Mouse (Mus musculus) liver, postnatal 0 days (tissue): ENCODE results near the gene Ric8a. TPM values are rescaled to one million over a fixed set of nuclear protein-coding genes. Genes with fewer than 3 reads are reported as not detected.

Experiments
- ATAC-seq: fragments of 200-750 bp; cut with Nextera tagmentation; 2 replicates; pipeline ENCODE4 v1.8.0; 2017; ENCODE audit warnings: mild to moderate bottlenecking, moderate library complexity
- DNase-seq: peaks from one replicate; pipeline ENCODE4 v3.0.0-alpha.2; 2016
- H3K27ac ChIP-seq: fragments of 300-500 bp; sonication (generic); 2 replicates; pipeline ENCODE4 v1.5.1; 2014; ENCODE audit warnings: antibody characterized with exemption, moderate library complexity, mild to moderate bottlenecking, low read depth
- H3K27me3 ChIP-seq: fragments of 300-500 bp; sonication (generic); 2 replicates; pipeline ENCODE4 v1.6.1; 2014; ENCODE audit warnings: low read length, control low read depth, mixed read lengths; ENCODE audit not compliant: insufficient read depth
- H3K36me3 ChIP-seq: fragments of 300-500 bp; sonication (generic); replicated peaks from 2 replicates; pipeline ENCODE4 v1.6.1; 2014; ENCODE audit warnings: mild to moderate bottlenecking, control low read depth, low read length, moderate library complexity, mixed read lengths; ENCODE audit not compliant: insufficient read depth
- H3K4me1 ChIP-seq: fragments of 300-500 bp; sonication (generic); 2 replicates; pipeline ENCODE4 v1.6.1; 2014; ENCODE audit warnings: antibody characterized with exemption, mild to moderate bottlenecking, control low read depth; ENCODE audit not compliant: insufficient read depth
- H3K4me2 ChIP-seq: fragments of 300-500 bp; sonication (generic); 2 replicates; pipeline ENCODE4 v1.6.1; 2014; ENCODE audit warnings: low read depth, mild to moderate bottlenecking, low read length, moderate library complexity, mixed read lengths
- H3K4me3 ChIP-seq: fragments of 300-500 bp; sonication (generic); 2 replicates; pipeline ENCODE4 v1.5.1; 2014; ENCODE audit warnings: low read depth, low read length
- H3K9ac ChIP-seq: fragments of 300-500 bp; sonication (generic); replicated peaks from 2 replicates; pipeline ENCODE4 v1.6.1; 2014; ENCODE audit warnings: mild to moderate bottlenecking, moderate library complexity
- H3K9me3 ChIP-seq: fragments of 300-500 bp; sonication (generic); 2 replicates; pipeline ENCODE4 v1.6.1; 2016; ENCODE audit warnings: mild to moderate bottlenecking, control low read depth, low read length, mixed read lengths
- CTCF ChIP-seq: sonication (generic); IDR thresholded peaks from 2 replicates; pipeline ENCODE4 v1.5.1; 2016; ENCODE audit warnings: antibody characterized with exemption, low read depth
- EP300 ChIP-seq: IDR thresholded peaks from 2 replicates; pipeline ENCODE4 v1.6.1; 2016; ENCODE audit warnings: antibody characterized with exemption, low read depth, mild to moderate bottlenecking
- WGBS: fragments of 180-500 bp; shearing (Covaris S2); extraction: QIAGEN DNeasy Blood & Tissue Kit; methylation state at CpG from one replicate; pipeline ENCODE4 v1.1.7; 2014; ENCODE audit not compliant: insufficient replicate concordance; 5-methylcytosine and 5-hydroxymethylcytosine counted together
- polyA plus RNA-seq: library from polyadenylated mRNA; unstranded; fragments of >200 nt; fragmentation: Nextera tagmentation; extraction: Ambion mirVana; gene quantifications from 2 replicates; pipeline ENCODE4 v1.2.1, GENCODE M21; 2015

The Ric8a gene
- polyA plus RNA-seq, 1 experiment from 2014 or later = 17.1 TPM

DNA sequence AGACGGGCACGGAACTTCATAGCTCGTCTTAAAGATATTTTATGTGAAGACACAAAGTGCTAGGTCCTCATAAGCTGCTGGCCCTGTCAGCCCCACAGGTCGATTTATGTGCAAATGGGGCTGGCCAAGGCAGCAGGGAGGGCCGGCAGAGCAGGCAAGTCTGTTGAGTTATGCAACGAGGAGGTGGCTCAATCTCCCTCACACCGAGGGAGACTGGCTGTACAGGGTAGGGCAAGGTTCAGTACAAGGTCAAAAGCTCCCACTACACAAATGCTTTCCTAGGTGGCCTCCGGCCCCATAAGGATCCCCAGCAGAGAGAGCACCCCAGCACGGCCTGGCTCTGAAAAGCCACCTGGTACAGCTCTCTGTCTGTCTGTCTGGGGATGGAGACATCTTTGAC, 3.4 kb upstream of the Ric8a start:
- Histone ChIP-seq H3K4me1 (peaks cover 30% of the 10 kb centered on the region), H3K4me3 (no peak overlapping the region), H3K27ac (peak overlapping the region; percentile 99), H3K27me3 (no peaks in the 10 kb centered on the region), H3K9me3 (no peaks in the 10 kb centered on the region), H3K36me3 (peaks cover 24% of the 10 kb centered on the region), H3K4me2 (peak overlapping the region; percentile 26; the same call in 1 of the 2 replicates), H3K9ac (0 out of 2 replicates have a peak overlapping the region, but pooled peaks have one; percentile 30)
- WGBS = 61% methylated on average over 9 of the region's 9 CpGs
- TF ChIP-seq EP300 (no peak), CTCF (no peak)
- peak; percentile 69 for DNase-seq
- peak; percentile 40 for ATAC-seq

DNA sequence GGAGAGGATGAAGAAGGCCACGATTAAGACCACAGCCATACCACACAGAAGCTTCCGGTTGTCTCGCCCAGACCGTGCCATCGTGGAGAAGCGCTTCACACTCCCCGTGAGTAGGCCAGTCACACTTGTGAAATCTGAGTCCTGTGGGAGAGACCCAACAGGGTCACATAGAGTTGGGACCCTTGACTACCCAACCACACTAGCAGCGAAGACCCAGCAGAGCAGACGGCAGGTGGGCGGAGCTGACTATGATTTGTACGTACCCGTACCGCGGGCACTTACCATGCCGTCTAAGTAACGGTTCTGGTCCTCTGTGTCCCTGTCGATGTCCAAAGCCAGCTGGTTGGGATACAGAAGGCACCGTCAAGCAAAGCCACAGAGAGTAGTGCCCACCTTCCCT, 2.3 kb upstream of the Ric8a start:
- TF ChIP-seq EP300 (no peak), CTCF (no peak)
- ATAC-seq = no peak
- DNase-seq = no peak
- Histone ChIP-seq H3K36me3 (peaks cover 34% of the 10 kb centered on the region), H3K9me3 (no peaks in the 10 kb centered on the region), H3K9ac (peak overlapping the region; percentile 90; the same call in 1 of the 2 replicates), H3K4me1 (peaks cover 34% of the 10 kb centered on the region), H3K4me2 (peak overlapping the region; percentile 85; the same call in 1 of the 2 replicates), H3K27me3 (no peaks in the 10 kb centered on the region), H3K27ac (peak overlapping the region; percentile 99; the same call in 1 of the 2 replicates), H3K4me3 (peak overlapping the region; percentile 80; the same call in 1 of the 2 replicates)
- 93% methylated on average over 18 of the region's 18 CpGs for WGBS

DNA sequence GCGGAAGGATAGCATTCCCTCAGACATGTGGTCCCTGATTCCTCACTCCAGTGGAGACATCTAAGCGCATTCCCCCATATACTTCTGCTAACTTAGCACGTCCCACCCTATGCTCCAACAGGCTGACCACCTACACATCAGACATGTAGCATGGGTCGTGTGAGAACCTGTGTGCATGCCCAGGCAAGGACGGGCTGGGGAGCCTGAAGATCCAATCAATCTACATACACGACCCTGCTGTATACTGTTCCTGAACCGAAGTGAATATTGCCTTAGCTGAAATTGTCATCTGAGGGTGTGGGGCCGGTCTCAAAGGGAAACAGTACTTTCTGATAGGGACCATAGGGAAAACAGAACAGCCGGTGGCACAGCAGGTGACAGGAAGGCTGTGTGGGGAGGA, 1.6 kb upstream of the Ric8a start:
- H3K9me3 ChIP-seq = no peaks in the 10 kb centered on the region
- H3K9ac ChIP-seq = peak overlapping the region; percentile 90
- H3K27ac ChIP-seq = peak overlapping the region; percentile 99
- no peaks in the 10 kb centered on the region for H3K27me3 ChIP-seq
- H3K36me3 ChIP-seq = peaks cover 39% of the 10 kb centered on the region
- ATAC-seq = no peak
- WGBS = 56% methylated on average over 9 of the region's 9 CpGs
- peaks cover 34% of the 10 kb centered on the region for H3K4me1 ChIP-seq
- TF ChIP-seq EP300 = no peak
- no peak for TF ChIP-seq CTCF
- H3K4me3 ChIP-seq = peak overlapping the region; percentile 80
- no peak for DNase-seq
- peak overlapping the region; percentile 85 for H3K4me2 ChIP-seq

DNA sequence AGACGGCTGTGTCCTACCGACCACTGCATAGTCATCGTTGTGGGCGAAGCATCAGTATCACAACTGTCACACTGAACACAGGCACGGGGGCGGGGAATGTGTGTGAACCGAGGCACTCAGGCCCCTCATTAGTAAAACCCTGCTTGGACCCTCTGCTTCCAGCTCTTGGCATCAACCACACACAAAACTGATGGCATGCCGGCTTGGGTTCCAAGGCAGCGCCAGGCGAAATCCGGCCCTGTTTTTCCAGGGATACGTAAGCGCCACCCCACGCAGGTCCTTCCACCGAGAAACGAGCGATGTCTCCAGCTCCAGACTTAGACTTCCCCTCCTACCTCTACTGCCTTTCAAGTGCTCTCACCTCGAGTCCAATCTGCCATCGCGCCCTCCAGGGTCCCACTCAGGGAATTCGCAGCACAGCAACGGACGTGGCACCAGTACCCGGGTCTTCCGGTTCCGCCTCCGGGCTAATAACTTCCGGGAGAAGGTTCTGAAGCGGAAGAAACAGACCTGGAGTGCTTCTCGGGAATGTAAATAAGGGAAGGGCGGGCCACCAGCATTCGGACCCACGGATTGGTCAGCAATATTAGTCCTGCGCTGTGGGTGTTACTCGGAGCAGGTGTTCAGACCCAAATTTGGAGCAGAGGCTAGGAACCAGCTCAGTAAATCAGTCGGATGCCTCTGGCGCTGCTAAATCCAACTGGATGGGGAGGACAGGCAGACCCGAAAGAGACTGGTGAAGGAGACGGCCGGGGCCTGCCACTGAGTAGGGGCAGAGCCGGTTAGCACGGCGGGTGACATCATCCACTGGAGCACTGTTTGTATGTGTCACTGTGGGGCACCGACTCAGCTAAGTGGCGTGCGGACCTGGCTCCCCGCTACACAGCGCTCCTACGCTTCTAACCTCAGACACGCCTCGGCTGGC, 635 bp upstream of the Ric8a start, which contains the start of gene Gm45785:
Gene Gm45785 (minus strand): TSS at position 472 of the 925 bp plus-strand sequence.
- Histone ChIP-seq H3K36me3 (peaks cover 48% of the 10 kb centered on the region), H3K4me2 (peak within 1 kb of the TSS; percentile 85), H3K27ac (peak within 1 kb of the TSS; percentile 99), H3K9ac (peak within 1 kb of the TSS; percentile 90), H3K4me1 (peaks cover 34% of the 10 kb centered on the region), H3K27me3 (no peaks in the 10 kb centered on the region), H3K9me3 (no peaks in the 10 kb centered on the region), H3K4me3 (peak within 1 kb of the TSS; percentile 80)
- DNase-seq (peak; percentile 88), ATAC-seq (peak; percentile 79)
- under 1% methylated on average over 51 of the region's 51 CpGs for WGBS
- TF ChIP-seq CTCF = peak; percentile 12; the same call in 1 of the 2 replicates
- peak; percentile 57; the same call in 1 of the 2 replicates for TF ChIP-seq EP300

DNA sequence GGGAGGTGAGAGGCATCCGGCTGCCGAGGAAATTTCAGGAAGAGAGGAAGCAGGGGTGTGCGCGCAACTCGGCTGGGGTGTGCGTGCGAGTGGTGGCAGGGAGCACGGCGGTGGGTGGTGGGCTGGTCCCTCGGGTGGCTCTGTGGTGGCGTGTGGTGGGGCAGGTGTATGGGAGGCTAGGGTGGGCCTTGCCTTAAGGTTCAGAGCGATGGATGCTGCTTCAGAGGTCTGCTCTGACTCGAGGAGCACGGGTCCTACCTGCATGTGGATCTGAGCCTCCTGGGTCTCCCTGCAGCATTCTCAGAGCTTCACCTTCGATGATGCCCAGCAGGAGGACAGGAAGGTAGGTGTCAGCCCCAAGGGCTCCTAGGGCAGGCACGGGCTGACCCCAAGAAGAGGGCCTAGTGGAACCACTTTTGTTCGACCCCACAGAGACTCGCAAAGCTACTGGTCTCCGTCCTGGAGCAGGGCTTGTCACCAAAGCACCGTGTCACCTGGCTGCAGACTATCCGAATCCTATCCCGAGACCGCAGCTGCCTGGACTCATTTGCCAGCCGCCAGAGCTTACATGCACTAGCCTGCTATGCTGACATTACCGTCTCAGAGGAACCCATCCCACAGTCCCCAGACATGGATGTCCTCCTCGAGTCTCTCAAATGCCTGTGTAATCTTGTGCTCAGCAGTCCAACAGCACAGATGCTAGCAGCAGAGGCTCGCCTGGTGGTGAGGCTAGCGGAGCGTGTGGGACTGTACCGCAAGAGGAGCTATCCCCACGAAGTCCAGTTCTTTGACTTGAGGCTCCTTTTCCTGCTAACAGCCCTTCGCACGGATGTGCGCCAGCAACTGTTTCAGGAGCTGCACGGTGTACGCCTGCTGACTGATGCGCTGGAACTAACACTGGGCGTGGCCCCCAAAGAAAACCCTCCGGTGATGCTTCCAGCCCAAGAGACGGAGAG, 1.1 kb downstream of the Ric8a start, which contains the start of gene Bet1l:
Gene Bet1l (minus strand): TSS at position 28 of the 956 bp plus-strand sequence.
- ATAC-seq (peak; percentile 3), DNase-seq (no peak)
- Histone ChIP-seq H3K9me3 (no peaks in the 10 kb centered on the region), H3K9ac (peak within 1 kb of the TSS; percentile 90), H3K27ac (peak within 1 kb of the TSS; percentile 99), H3K4me2 (peak within 1 kb of the TSS; percentile 85), H3K36me3 (peaks cover 57% of the 10 kb centered on the region), H3K4me1 (peaks cover 32% of the 10 kb centered on the region), H3K4me3 (peak within 1 kb of the TSS; percentile 80), H3K27me3 (no peaks in the 10 kb centered on the region)
- 28% methylated on average over 40 of the region's 40 CpGs for WGBS
- TF ChIP-seq EP300 (no peak), CTCF (no peak)
